Mouse (Mus musculus) stomach, embryonic 15.5 days (tissue): ENCODE data around the gene Rgp1. TPM values are rescaled to one million over a fixed set of nuclear protein-coding genes. Genes with fewer than 3 reads are reported as not detected.

ENCODE experiments used
- ATAC-seq: fragments of 200-750 bp; cut with Nextera tagmentation; 2 replicates; pipeline ENCODE4 v1.8.0; 2017; ENCODE audit warnings: low read depth, moderate number of reproducible peaks, moderate TSS enrichment; ENCODE audit not compliant: insufficient read depth, low FRiP score
- H3K27ac ChIP-seq: fragments of 300-500 bp; sonication (generic); 2 replicates; pipeline ENCODE4 v1.5.1; 2015; ENCODE audit warnings: mild to moderate bottlenecking, inconsistent platforms
- H3K27me3 ChIP-seq: fragments of 300-500 bp; sonication (generic); replicated peaks from 2 replicates; pipeline ENCODE4 v1.6.1; 2015; ENCODE audit warnings: inconsistent platforms
- H3K36me3 ChIP-seq: fragments of 300-500 bp; sonication (generic); 2 replicates; pipeline ENCODE4 v1.6.1; 2015; ENCODE audit warnings: inconsistent platforms
- H3K4me1 ChIP-seq: fragments of 300-500 bp; sonication (generic); 2 replicates; pipeline ENCODE4 v1.6.1; 2015; ENCODE audit warnings: inconsistent platforms
- H3K4me2 ChIP-seq: fragments of 300-500 bp; sonication (generic); 2 replicates; pipeline ENCODE4 v1.6.1; 2015; ENCODE audit warnings: mild to moderate bottlenecking, inconsistent platforms
- H3K4me3 ChIP-seq: fragments of 300-500 bp; sonication (generic); replicated peaks from 2 replicates; pipeline ENCODE4 v1.5.1; 2015; ENCODE audit warnings: inconsistent platforms
- H3K9ac ChIP-seq: fragments of 300-500 bp; sonication (generic); 2 replicates; pipeline ENCODE4 v1.6.1; 2015; ENCODE audit warnings: inconsistent platforms
- H3K9me3 ChIP-seq: fragments of 300-500 bp; sonication (generic); 2 replicates; pipeline ENCODE4 v1.6.1; 2016; ENCODE audit warnings: inconsistent platforms
- WGBS: fragments of 180-500 bp; shearing (Covaris S2); methylation state at CpG from one replicate; pipeline ENCODE4 v1.1.7; 2015; 5-methylcytosine and 5-hydroxymethylcytosine counted together
- polyA plus RNA-seq: library from polyadenylated mRNA; unstranded; fragments of >200 nt; fragmentation: Nextera tagmentation; extraction: Ambion mirVana; gene quantifications from 2 replicates; pipeline ENCODE4 v1.2.1, GENCODE M21; 2015

Gene Rgp1
- polyA plus RNA-seq, 1 experiment from 2014 or later = 24.5 TPM

GRCm38 (mm10) chr4:43563601-43563875 lies 15.0 kb upstream of the Rgp1 start:
- H3K9me3 ChIP-seq = no peaks in the 10 kb centered on the region
- ATAC-seq = no peak
- H3K4me2 ChIP-seq = peak overlapping the region; percentile 73
- peaks cover 41% of the 10 kb centered on the region for H3K36me3 ChIP-seq
- H3K27me3 ChIP-seq = no peaks in the 10 kb centered on the region
- peaks cover 37% of the 10 kb centered on the region for H3K4me1 ChIP-seq
- H3K9ac ChIP-seq = peak overlapping the region; percentile 36; the same call in 1 of the 2 replicates
- H3K4me3 ChIP-seq = peak overlapping the region; percentile 78
- WGBS = 63% methylated on average over 4 of the region's 4 CpGs
- peak overlapping the region; percentile 100; the same call in 1 of the 2 replicates for H3K27ac ChIP-seq

- Histone ChIP-seq H3K4me1 (peaks cover 30% of the 10 kb centered on the region), H3K27ac (no peak overlapping the region), H3K4me3 (no peak overlapping the region), H3K9ac (no peak overlapping the region), H3K27me3 (no peaks in the 10 kb centered on the region), H3K9me3 (no peaks in the 10 kb centered on the region), H3K36me3 (peaks cover 48% of the 10 kb centered on the region), H3K4me2 (no peak overlapping the region)
- 38% methylated on average over 2 of the region's 2 CpGs for WGBS
- ATAC-seq = no peak
Measured at GRCm38 (mm10) chr4:43564231-43564630, 14.3 kb upstream of the Rgp1 start.

- Histone ChIP-seq H3K27me3 (no peaks in the 10 kb centered on the region), H3K9me3 (no peaks in the 10 kb centered on the region), H3K27ac (no peak overlapping the region), H3K36me3 (peaks cover 74% of the 10 kb centered on the region), H3K4me1 (peaks cover 12% of the 10 kb centered on the region; the same call in 1 of the 2 replicates), H3K9ac (no peak overlapping the region), H3K4me3 (no peak overlapping the region), H3K4me2 (no peak overlapping the region)
- WGBS = 93% methylated on average over 9 of the region's 9 CpGs
- no peak for ATAC-seq
Measured at GRCm38 (mm10) chr4:43567140-43567539, 11.4 kb upstream of the Rgp1 start.

- peaks cover 58% of the 10 kb centered on the region for H3K36me3 ChIP-seq
- no peaks in the 10 kb centered on the region for H3K9me3 ChIP-seq
- H3K4me2 ChIP-seq = no peak overlapping the region
- H3K27ac ChIP-seq = no peak overlapping the region
- 81% methylated on average over 6 of the region's 6 CpGs for WGBS
- peaks cover 5% of the 10 kb centered on the region; the same call in 1 of the 2 replicates for H3K4me1 ChIP-seq
- no peak overlapping the region for H3K9ac ChIP-seq
- H3K27me3 ChIP-seq = no peaks in the 10 kb centered on the region
- no peak for ATAC-seq
- H3K4me3 ChIP-seq = no peak overlapping the region
Measured at GRCm38 (mm10) chr4:43571395-43572045, 7.0 kb upstream of the Rgp1 start.

GRCm38 (mm10) chr4:43573561-43573960 lies 5.0 kb upstream of the Rgp1 start:
- 88% methylated on average over 4 of the region's 4 CpGs for WGBS
- peaks cover 38% of the 10 kb centered on the region for H3K36me3 ChIP-seq
- ATAC-seq = no peak

GRCm38 (mm10) chr4:43575356-43575755 lies 3.2 kb upstream of the Rgp1 start:
- H3K27me3 ChIP-seq = no peaks in the 10 kb centered on the region
- 74% methylated on average over 2 of the region's 2 CpGs for WGBS
- H3K36me3 ChIP-seq = peaks cover 24% of the 10 kb centered on the region
- peaks cover 30% of the 10 kb centered on the region for H3K4me1 ChIP-seq
- no peak for ATAC-seq
- H3K9me3 ChIP-seq = no peaks in the 10 kb centered on the region
- H3K4me3 ChIP-seq = no peak overlapping the region
- H3K27ac ChIP-seq = no peak overlapping the region
- no peak overlapping the region for H3K9ac ChIP-seq
- no peak overlapping the region for H3K4me2 ChIP-seq

More at GRCm38 (mm10) chr4:43573561-43573960, 5.0 kb upstream of the Rgp1 start:
- Histone ChIP-seq H3K9ac (no peak overlapping the region), H3K27me3 (no peaks in the 10 kb centered on the region), H3K4me3 (no peak overlapping the region), H3K4me2 (no peak overlapping the region), H3K9me3 (no peaks in the 10 kb centered on the region), H3K4me1 (peaks cover 19% of the 10 kb centered on the region), H3K27ac (no peak overlapping the region)

GRCm38 (mm10) chr4:43577237-43577881 lies 1.2 kb upstream of the Rgp1 start:
- Histone ChIP-seq H3K4me1 (peaks cover 30% of the 10 kb centered on the region), H3K36me3 (peaks cover 21% of the 10 kb centered on the region), H3K27ac (no peak overlapping the region), H3K9me3 (no peaks in the 10 kb centered on the region), H3K4me3 (peak overlapping the region; percentile 79), H3K9ac (peak overlapping the region; percentile 71; the same call in 1 of the 2 replicates), H3K4me2 (peak overlapping the region; percentile 93), H3K27me3 (no peaks in the 10 kb centered on the region)
- 31% methylated on average over 8 of the region's 8 CpGs for WGBS
- no peak for ATAC-seq

- Histone ChIP-seq H3K9me3 (no peaks in the 10 kb centered on the region), H3K9ac (peak overlapping the region; percentile 71), H3K4me3 (peak overlapping the region; percentile 79), H3K27me3 (no peaks in the 10 kb centered on the region), H3K4me1 (peaks cover 30% of the 10 kb centered on the region), H3K27ac (0 out of 2 replicates have a peak overlapping the region, but pooled peaks have one; percentile 89), H3K4me2 (peak overlapping the region; percentile 93), H3K36me3 (peaks cover 29% of the 10 kb centered on the region)
- no peak for ATAC-seq
- WGBS = 3% methylated on average over 10 of the region's 10 CpGs
Measured at GRCm38 (mm10) chr4:43579256-43579655, 741 bp downstream of the Rgp1 start.

GRCm38 (mm10) chr4:43579731-43580130 lies 1.2 kb downstream of the Rgp1 start:
- Histone ChIP-seq H3K9me3 (no peaks in the 10 kb centered on the region), H3K9ac (peak overlapping the region; percentile 71; the same call in 1 of the 2 replicates), H3K36me3 (peaks cover 29% of the 10 kb centered on the region), H3K4me2 (peak overlapping the region; percentile 93), H3K4me3 (peak overlapping the region; percentile 79), H3K27me3 (no peaks in the 10 kb centered on the region), H3K27ac (no peak overlapping the region), H3K4me1 (peaks cover 30% of the 10 kb centered on the region)
- WGBS = 74% methylated on average over 6 of the region's 6 CpGs
- no peak for ATAC-seq

- no peak overlapping the region for H3K9ac ChIP-seq
Measured at GRCm38 (mm10) chr4:43580721-43581120, 2.2 kb downstream of the Rgp1 start.

GRCm38 (mm10) chr4:43581381-43581780 lies 2.9 kb downstream of the Rgp1 start:
- no peak overlapping the region for H3K4me3 ChIP-seq
- peaks cover 29% of the 10 kb centered on the region for H3K36me3 ChIP-seq
- no peak overlapping the region for H3K9ac ChIP-seq
- peaks cover 27% of the 10 kb centered on the region for H3K4me1 ChIP-seq
- WGBS = 93% methylated on average over 12 of the region's 12 CpGs
- no peak for ATAC-seq
- H3K27ac ChIP-seq = no peak overlapping the region
- H3K4me2 ChIP-seq = no peak overlapping the region
- H3K9me3 ChIP-seq = no peaks in the 10 kb centered on the region
- no peaks in the 10 kb centered on the region for H3K27me3 ChIP-seq

More at GRCm38 (mm10) chr4:43580721-43581120, 2.2 kb downstream of the Rgp1 start:
- 91% methylated on average over 5 of the region's 5 CpGs for WGBS
- no peak for ATAC-seq
- peaks cover 30% of the 10 kb centered on the region for H3K4me1 ChIP-seq
- H3K27ac ChIP-seq = no peak overlapping the region
- no peak overlapping the region for H3K4me2 ChIP-seq
- no peak overlapping the region for H3K4me3 ChIP-seq
- H3K27me3 ChIP-seq = no peaks in the 10 kb centered on the region
- peaks cover 29% of the 10 kb centered on the region for H3K36me3 ChIP-seq
- H3K9me3 ChIP-seq = no peaks in the 10 kb centered on the region

GRCm38 (mm10) chr4:43582241-43582640 lies 3.7 kb downstream of the Rgp1 start:
- no peak overlapping the region for H3K9ac ChIP-seq
- WGBS = 89% methylated on average over 5 of the region's 5 CpGs
- no peak overlapping the region for H3K4me2 ChIP-seq
- H3K4me3 ChIP-seq = no peak overlapping the region
- no peak for ATAC-seq
- H3K4me1 ChIP-seq = peaks cover 18% of the 10 kb centered on the region
- H3K27me3 ChIP-seq = no peaks in the 10 kb centered on the region
- peaks cover 29% of the 10 kb centered on the region for H3K36me3 ChIP-seq
- no peaks in the 10 kb centered on the region for H3K9me3 ChIP-seq
- no peak overlapping the region for H3K27ac ChIP-seq
